Comparison of ENCODE assay signal across 16 mouse cellular contexts in genomic region chr8:77340046-77340747, GRCm38 (mm10).
DNase-seq lines count a peak whose midpoint lies in the region; ATAC-seq and TF ChIP-seq lines count a peak whose summit lies in the region.
"Had no signal": no experiment of that assay in that cellular context is flagged by ENCODE, and none has a peak within 500 bp of the region (broad histone marks: within the 10 kb centered on the region; RNA-seq: fewer than 3 reads in every experiment).

No protein-coding gene starts in this region.

- H3K27me3 ChIP-seq in lung, embryonic 16.5 days (ENCODE audit: control insufficient read depth, insufficient read depth, low read depth, low read length) = no peaks in the 10 kb centered on the region
- H3K27me3 ChIP-seq in embryonic facial prominence, embryonic 14.5 days (replicated peaks; ENCODE audit: control insufficient read depth, insufficient read depth, low read length) = no peaks in the 10 kb centered on the region
- H3K27me3 ChIP-seq in limb, embryonic 10.5 days (ENCODE audit: low read depth, poor library complexity, severe bottlenecking) = no peaks in the 10 kb centered on the region
- H3K27me3 ChIP-seq in midbrain, embryonic 16.5 days (ENCODE audit: control insufficient read depth, insufficient read depth, low read depth, low read length) = no peaks in the 10 kb centered on the region
- no peaks in the 10 kb centered on the region for H3K27me3 ChIP-seq in kidney, adult 2 months (replicated peaks; ENCODE audit: control insufficient read depth, insufficient read depth, low read length)
- H3K27me3 ChIP-seq: heart, embryonic 13.5 days had no signal

- no peak overlapping the region for H3K4me3 ChIP-seq in lung, embryonic 16.5 days (ENCODE audit: low read length)
- no peak overlapping the region for H3K4me3 ChIP-seq in embryonic facial prominence, embryonic 14.5 days (ENCODE audit: low read depth, low read length)
- no peak overlapping the region for H3K4me3 ChIP-seq in limb, embryonic 10.5 days
- H3K4me3 ChIP-seq in midbrain, embryonic 16.5 days (ENCODE audit: low read depth, low read length) = no peak overlapping the region
- H3K4me3 ChIP-seq in kidney, adult 2 months (ENCODE audit: insufficient read depth, low read depth, low read length) = no peak overlapping the region
- H3K4me3 ChIP-seq: heart, embryonic 13.5 days had no signal

- H3K36me3 ChIP-seq in lung, embryonic 16.5 days (ENCODE audit: control insufficient read depth, insufficient read depth, low read length) = no peaks in the 10 kb centered on the region
- peaks cover 8% of the 10 kb centered on the region; the same call in 1 of the 2 replicates for H3K36me3 ChIP-seq in embryonic facial prominence, embryonic 14.5 days (ENCODE audit: control insufficient read depth, insufficient read depth, low read length)
- peaks cover 26% of the 10 kb centered on the region for H3K36me3 ChIP-seq in limb, embryonic 10.5 days
- no peaks in the 10 kb centered on the region for H3K36me3 ChIP-seq in midbrain, embryonic 16.5 days (ENCODE audit: control insufficient read depth, insufficient read depth, low read length)
- H3K36me3 ChIP-seq in kidney, adult 2 months (ENCODE audit: control insufficient read depth, insufficient read depth, low read length) = 0 out of 2 replicates have a peak, but pooled peaks cover 2% of the 10 kb centered on the region

- no peaks in the 10 kb centered on the region for H3K9me3 ChIP-seq in lung, embryonic 16.5 days (ENCODE audit: control insufficient read depth, low read length)
- no peaks in the 10 kb centered on the region for H3K9me3 ChIP-seq in embryonic facial prominence, embryonic 14.5 days (ENCODE audit: control insufficient read depth, low read length)
- no peaks in the 10 kb centered on the region for H3K9me3 ChIP-seq in limb, embryonic 10.5 days (replicated peaks)
- H3K9me3 ChIP-seq in midbrain, embryonic 16.5 days (replicated peaks; ENCODE audit: control insufficient read depth, low read length, poor library complexity, severe bottlenecking) = no peaks in the 10 kb centered on the region
- H3K9me3 ChIP-seq: heart, embryonic 13.5 days had no signal

- no peak for DNase-seq in lung, postnatal 36 days
- no peak for DNase-seq in embryonic facial prominence, embryonic 14.5 days (ENCODE audit: low spot score)
- no peak for DNase-seq in limb, embryonic 10.5 days (ENCODE audit: low spot score)
- no peak for DNase-seq in cerebellum, postnatal 14 days
- no peak for DNase-seq in layer of hippocampus, adult 8-10 months (ENCODE audit: low spot score in 2 of 2)
- DNase-seq in kidney, adult 2 months = no peak
- DNase-seq: adrenal gland, adult 8-10 months; cerebellum, postnatal 25 days; gastrocnemius, postnatal 36 days; kidney, postnatal 25 days had no signal

- peaks cover 10% of the 10 kb centered on the region for H3K4me1 ChIP-seq in lung, embryonic 16.5 days (replicated peaks; ENCODE audit: control insufficient read depth, insufficient read depth, low read length)
- H3K4me1 ChIP-seq in embryonic facial prominence, embryonic 14.5 days (ENCODE audit: control insufficient read depth, insufficient read depth, low read length) = peaks cover 16% of the 10 kb centered on the region
- H3K4me1 ChIP-seq in limb, embryonic 10.5 days = peaks cover 19% of the 10 kb centered on the region
- no peaks in the 10 kb centered on the region for H3K4me1 ChIP-seq in midbrain, embryonic 16.5 days (ENCODE audit: control insufficient read depth, insufficient read depth, low read length)
- no peaks in the 10 kb centered on the region for H3K4me1 ChIP-seq in kidney, adult 2 months (ENCODE audit: control insufficient read depth, insufficient read depth, low read length)

- no peak overlapping the region for H3K4me2 ChIP-seq in lung, embryonic 16.5 days (ENCODE audit: low read depth, low read length)
- H3K4me2 ChIP-seq in embryonic facial prominence, embryonic 14.5 days (ENCODE audit: low read depth, low read length) = no peak overlapping the region
- H3K4me2 ChIP-seq in midbrain, embryonic 16.5 days (ENCODE audit: low read length) = no peak overlapping the region
- H3K4me2 ChIP-seq: heart, embryonic 13.5 days; liver, embryonic 11.5 days had no signal

- WGBS in lung, embryonic 16.5 days = 83% methylated on average over 6 of the region's 6 CpGs
- 88% methylated on average over 6 of the region's 6 CpGs for WGBS in embryonic facial prominence, embryonic 14.5 days
- WGBS in limb, embryonic 10.5 days = 94% methylated on average over 6 of the region's 6 CpGs
- 40% methylated on average over 6 of the region's 6 CpGs for WGBS in midbrain, embryonic 16.5 days
- WGBS in kidney, adult 2 months = 89% methylated on average over 6 of the region's 6 CpGs

- no peak overlapping the region for H3K9ac ChIP-seq in lung, embryonic 16.5 days (ENCODE audit: low read length)
- no peak overlapping the region for H3K9ac ChIP-seq in embryonic facial prominence, embryonic 14.5 days (ENCODE audit: low read depth, low read length)
- no peak overlapping the region for H3K9ac ChIP-seq in midbrain, embryonic 16.5 days (ENCODE audit: low read depth, low read length)
- H3K9ac ChIP-seq: heart, embryonic 13.5 days had no signal

- TF ChIP-seq POLR2A in kidney, adult 2 months (IDR thresholded peaks at IDR 0.05; ENCODE audit: low read depth, low read length) = no peak

- ATAC-seq in lung, embryonic 16.5 days (ENCODE audit: low read depth) = no peak
- ATAC-seq in embryonic facial prominence, embryonic 14.5 days (ENCODE audit: low read depth) = no peak
- ATAC-seq in midbrain, embryonic 16.5 days = peak; percentile 46; the same call in 1 of the 2 replicates
- ATAC-seq: CD4-positive, CD25-positive, alpha-beta regulatory T cell, adult 4 months; inflammation-experienced regulatory T-cells, adult 6 months had no signal

- no peak for TF ChIP-seq CTCF in kidney, adult 2 months (conservative IDR thresholded peaks at IDR 0.05; ENCODE audit: insufficient read depth, insufficient read length, low read depth, low read length)

- peak overlapping the region; percentile 85 for H3K27ac ChIP-seq in lung, embryonic 16.5 days (ENCODE audit: low read length)
- H3K27ac ChIP-seq in embryonic facial prominence, embryonic 14.5 days (replicated peaks; ENCODE audit: low read depth, low read length) = peak overlapping the region; percentile 84
- H3K27ac ChIP-seq in limb, embryonic 10.5 days = 0 out of 2 replicates have a peak overlapping the region, but pooled peaks have one; percentile 2
- no peak overlapping the region for H3K27ac ChIP-seq in midbrain, embryonic 16.5 days (ENCODE audit: low read length)
- no peak overlapping the region for H3K27ac ChIP-seq in kidney, adult 2 months (ENCODE audit: insufficient read depth, low read depth, low read length)
- H3K27ac ChIP-seq: heart, embryonic 13.5 days had no signal

Comparison
In these comparisons a context has a peak if more than half of its experiments do, and no peak if none do; other contexts are left out.
1. H3K27ac ChIP-seq: peak in lung, embryonic 16.5 days (single experiment), embryonic facial prominence, embryonic 14.5 days (single experiment) and limb, embryonic 10.5 days (single experiment); none in midbrain, embryonic 16.5 days (single experiment) and kidney, adult 2 months (single experiment).